Mouse (Mus musculus) gonadal fat pad, adult 2 months (tissue): ENCODE measurements around the gene Mthfd1l. TPM values are rescaled to one million over a fixed set of nuclear protein-coding genes. Genes with fewer than 3 reads are reported as not detected.

ENCODE experiments used
- DNase-seq: peaks from one replicate; pipeline ENCODE4 v3.0.0-alpha.2; 2012; ENCODE audit warnings: low read depth
- polyA plus RNA-seq: library from polyadenylated mRNA; depleted of rRNA; stranded (reverse); fragments of >200 nt; gene quantifications from 2 replicates; pipeline ENCODE4 v1.2.3, GENCODE M21; 2012

The Mthfd1l gene
- polyA plus RNA-seq, 1 experiment: 14.6 TPM

- no peak for DNase-seq
These were observed 106.8 kb downstream of the Mthfd1l start for GRCm38 (mm10) chr10:4079643-4080244.

GRCm38 (mm10) chr10:4083609-4084008 lies 110.7 kb downstream of the Mthfd1l start:
- DNase-seq: no peak

- no peak for DNase-seq
These were observed 112.0 kb downstream of the Mthfd1l start for GRCm38 (mm10) chr10:4084907-4085306.

GRCm38 (mm10) chr10:4085363-4086141 lies 112.6 kb downstream of the Mthfd1l start:
- DNase-seq: no peak

- no peak for DNase-seq
These were observed 114.6 kb downstream of the Mthfd1l start for GRCm38 (mm10) chr10:4087563-4087962.

- no peak for DNase-seq
These were observed 116.0 kb downstream of the Mthfd1l start for GRCm38 (mm10) chr10:4088744-4089414.

- DNase-seq: no peak
These were observed 117.0 kb downstream of the Mthfd1l start for GRCm38 (mm10) chr10:4089885-4090284.

- DNase-seq: no peak
These were observed 120.1 kb downstream of the Mthfd1l start for GRCm38 (mm10) chr10:4092990-4093389.

- DNase-seq: no peak
These were observed 121.3 kb downstream of the Mthfd1l start for GRCm38 (mm10) chr10:4094093-4094817.

GRCm38 (mm10) chr10:4096151-4096550 lies 123.2 kb downstream of the Mthfd1l start:
- DNase-seq: no peak

- no peak for DNase-seq
These were observed 127.1 kb downstream of the Mthfd1l start for GRCm38 (mm10) chr10:4100007-4100406.

- no peak for DNase-seq
These were observed 133.0 kb downstream of the Mthfd1l start for GRCm38 (mm10) chr10:4105676-4106528.

GRCm38 (mm10) chr10:4107661-4108338 lies 134.9 kb downstream of the Mthfd1l start:
- DNase-seq: no peak

- DNase-seq: no peak
These were observed 135.5 kb downstream of the Mthfd1l start for GRCm38 (mm10) chr10:4108462-4108861.

- DNase-seq: no peak
These were observed 138.3 kb downstream of the Mthfd1l start for GRCm38 (mm10) chr10:4111095-4111794.

GRCm38 (mm10) chr10:4111795-4112139 lies 138.8 kb downstream of the Mthfd1l start:
- no peak for DNase-seq

- DNase-seq: no peak
These were observed 139.9 kb downstream of the Mthfd1l start for GRCm38 (mm10) chr10:4112611-4113327.

GRCm38 (mm10) chr10:4113328-4113658 lies 140.4 kb downstream of the Mthfd1l start:
- DNase-seq: no peak

GRCm38 (mm10) chr10:4116653-4117052 lies 143.7 kb downstream of the Mthfd1l start:
- no peak for DNase-seq

- DNase-seq: no peak
These were observed 144.2 kb downstream of the Mthfd1l start for GRCm38 (mm10) chr10:4117091-4117490.
